Mouse (Mus musculus): ENCODE results near the gene Rhd. TPM values are rescaled to one million over a fixed set of nuclear protein-coding genes. Genes with fewer than 3 reads are reported as not detected.
"Not testable (repeated sequence)": the region's sequence is repeated elsewhere in the genome, so short reads cannot be mapped to it uniquely, and the experiment has no call there.

Rhd gene
- total and polyA plus RNA-seq, 2 experiments from 2014 or later = 0.19 to 0.70 TPM

- no peak for ATAC-seq
- Histone ChIP-seq H3K9me3 (ENCODE audit: low read length) (no peaks in the 10 kb centered on the region), H3K4me3 (ENCODE audit: low read depth, low read length) (no peak overlapping the region), H3K4me2 (ENCODE audit: low read depth) (no peak overlapping the region), H3K9ac (no peak overlapping the region), H3K36me3 (ENCODE audit: insufficient read depth) (peaks cover 19% of the 10 kb centered on the region), H3K27me3 (ENCODE audit: insufficient read depth, low read length) (no peaks in the 10 kb centered on the region), H3K27ac (ENCODE audit: low read depth, low read length) (no peak overlapping the region), H3K4me1 (ENCODE audit: insufficient read depth) (no peaks in the 10 kb centered on the region)
- TF ChIP-seq CTCF (IDR thresholded peaks at IDR 0.05; ENCODE audit: low read depth) = no peak
- no peak for DNase-seq
- WGBS = 73% methylated on average over 6 of the region's 6 CpGs
Observed at GRCm38 (mm10) chr4:134892096-134892495, 27.8 kb downstream of the Rhd start.

GRCm38 (mm10) chr4:134897256-134897655 is 32.9 kb downstream of the Rhd start:
- Histone ChIP-seq H3K9me3 (ENCODE audit: low read length) (no peaks in the 10 kb centered on the region), H3K4me2 (ENCODE audit: low read depth) (no peak overlapping the region), H3K4me1 (ENCODE audit: insufficient read depth) (no peaks in the 10 kb centered on the region), H3K36me3 (ENCODE audit: insufficient read depth) (peaks cover 62% of the 10 kb centered on the region), H3K4me3 (ENCODE audit: low read depth, low read length) (no peak overlapping the region), H3K27me3 (ENCODE audit: insufficient read depth, low read length) (no peaks in the 10 kb centered on the region), H3K27ac (ENCODE audit: low read depth, low read length) (no peak overlapping the region), H3K9ac (no peak overlapping the region)
- TF ChIP-seq CTCF (IDR thresholded peaks at IDR 0.05; ENCODE audit: low read depth) = no peak
- no peak for ATAC-seq
- DNase-seq = no peak
- WGBS = 95% methylated on average over 6 of the region's 6 CpGs

GRCm38 (mm10) chr4:134901126-134901525 is 36.8 kb downstream of the Rhd start:
- no peak for DNase-seq
- Histone ChIP-seq H3K4me2 (ENCODE audit: low read depth) (no peak overlapping the region), H3K4me1 (ENCODE audit: insufficient read depth) (no peaks in the 10 kb centered on the region), H3K9ac (no peak overlapping the region), H3K9me3 (ENCODE audit: low read length) (no peaks in the 10 kb centered on the region), H3K4me3 (ENCODE audit: low read depth, low read length) (no peak overlapping the region), H3K27me3 (ENCODE audit: insufficient read depth, low read length) (no peaks in the 10 kb centered on the region), H3K36me3 (ENCODE audit: insufficient read depth) (peaks cover 91% of the 10 kb centered on the region), H3K27ac (ENCODE audit: low read depth, low read length) (no peak overlapping the region)
- TF ChIP-seq CTCF (IDR thresholded peaks at IDR 0.05; ENCODE audit: low read depth) = no peak
- no peak for ATAC-seq
- WGBS = 97% methylated on average over 8 of the region's 8 CpGs

- Histone ChIP-seq H3K9ac (no peak overlapping the region), H3K27ac (ENCODE audit: low read depth, low read length) (no peak overlapping the region), H3K4me2 (ENCODE audit: low read depth) (no peak overlapping the region), H3K9me3 (ENCODE audit: low read length) (no peaks in the 10 kb centered on the region), H3K36me3 (ENCODE audit: insufficient read depth) (peaks cover 94% of the 10 kb centered on the region), H3K27me3 (ENCODE audit: insufficient read depth, low read length) (no peaks in the 10 kb centered on the region), H3K4me3 (ENCODE audit: low read depth, low read length) (no peak overlapping the region), H3K4me1 (ENCODE audit: insufficient read depth) (no peaks in the 10 kb centered on the region)
- no peak for TF ChIP-seq CTCF (IDR thresholded peaks at IDR 0.05; ENCODE audit: low read depth)
- ATAC-seq = no peak
- no peak for DNase-seq
- 77% methylated on average over 7 of the region's 7 CpGs for WGBS
Observed at GRCm38 (mm10) chr4:134903046-134903445, 38.7 kb downstream of the Rhd start.

GRCm38 (mm10) chr4:134911406-134911805 is 47.1 kb downstream of the Rhd start:
- not testable (repeated sequence) for H3K4me3 ChIP-seq (ENCODE audit: low read depth, low read length); ATAC-seq; H3K4me1 ChIP-seq (ENCODE audit: insufficient read depth); H3K4me2 ChIP-seq (ENCODE audit: low read depth); H3K9me3 ChIP-seq (ENCODE audit: low read length); H3K27ac ChIP-seq (ENCODE audit: low read depth, low read length); H3K27me3 ChIP-seq (ENCODE audit: insufficient read depth, low read length); H3K9ac ChIP-seq; DNase-seq
- peaks cover 45% of the 10 kb centered on the region for H3K36me3 ChIP-seq (ENCODE audit: insufficient read depth)
- 97% methylated on average over 6 of the region's 8 CpGs for WGBS

GRCm38 (mm10) chr4:134913413-134913812 is 49.1 kb downstream of the Rhd start:
- DNase-seq (peak; percentile 76), ATAC-seq (no peak)
- Histone ChIP-seq H3K36me3 (ENCODE audit: insufficient read depth) (peaks cover 25% of the 10 kb centered on the region), H3K27ac (ENCODE audit: low read depth, low read length) (no peak overlapping the region), H3K9ac (0 out of 2 replicates have a peak overlapping the region, but pooled peaks have one; percentile 80), H3K9me3 (ENCODE audit: low read length) (no peaks in the 10 kb centered on the region), H3K4me1 (ENCODE audit: insufficient read depth) (0 out of 2 replicates have a peak, but pooled peaks cover 4% of the 10 kb centered on the region), H3K27me3 (ENCODE audit: insufficient read depth, low read length) (no peaks in the 10 kb centered on the region), H3K4me3 (ENCODE audit: low read depth, low read length) (peak overlapping the region; percentile 79), H3K4me2 (ENCODE audit: low read depth) (peak overlapping the region; percentile 58)
- 33% methylated on average over 3 of the region's 3 CpGs for WGBS
- TF ChIP-seq CTCF (IDR thresholded peaks at IDR 0.05; ENCODE audit: low read depth) = peak; percentile 79

- H3K9ac ChIP-seq = peak overlapping the region; percentile 80
- peak overlapping the region; percentile 79 for H3K4me3 ChIP-seq (ENCODE audit: low read depth, low read length)
- 0 out of 2 replicates have a peak, but pooled peaks cover 4% of the 10 kb centered on the region for H3K4me1 ChIP-seq (ENCODE audit: insufficient read depth)
- peak overlapping the region; percentile 94 for H3K27ac ChIP-seq (ENCODE audit: low read depth, low read length)
- peak; percentile 62 for ATAC-seq
- 2% methylated on average over 43 of the region's 43 CpGs for WGBS
- no peak for TF ChIP-seq CTCF (IDR thresholded peaks at IDR 0.05; ENCODE audit: low read depth)
- no peaks in the 10 kb centered on the region for H3K27me3 ChIP-seq (ENCODE audit: insufficient read depth, low read length)
- peaks cover 16% of the 10 kb centered on the region for H3K36me3 ChIP-seq (ENCODE audit: insufficient read depth)
- no peak for DNase-seq
- no peaks in the 10 kb centered on the region for H3K9me3 ChIP-seq (ENCODE audit: low read length)
- peak overlapping the region; percentile 58 for H3K4me2 ChIP-seq (ENCODE audit: low read depth)
Observed at GRCm38 (mm10) chr4:134914122-134914863, 50.0 kb downstream of the Rhd start.
